Mouse (Mus musculus): ENCODE measurements around the gene Adar.

- TF ChIP-seq CTCF (IDR thresholded peaks at IDR 0.05; ENCODE audit: extremely low read depth, insufficient read depth, low read length) (peak; percentile 38; the same call in 1 of the 2 replicates), POLR2A (IDR thresholded peaks at IDR 0.05; ENCODE audit: extremely low read depth, insufficient read depth, low read length) (no peak)
Observed at GRCm38 (mm10) chr3:89730350-89731331, 15.8 kb downstream of the Adar start.

All from cortical plate, adult 2 months (tissue).